Mouse (Mus musculus) layer of hippocampus, postnatal 10 days (tissue): Measurements from ENCODE around the gene 3110009E18Rik. TPM values are rescaled to one million over a fixed set of nuclear protein-coding genes. Genes with fewer than 3 reads are reported as not detected.
A peak's percentile ranks its signal among the peaks of the same experiment; 100 is the strongest.

ENCODE experiments used
- DNase-seq, 2 experiments: peaks; one replicate each; pipeline ENCODE4 v3.0.0; 2021; ENCODE audit warnings: low spot score in 2 of 2
- total RNA-seq, 2 experiments: library from RNA; stranded (reverse); gene quantifications; 2 replicates each; pipeline ENCODE4 v1.2.3; 2021

Gene 3110009E18Rik
- total RNA-seq, 2 experiments from 2014 or later, result 7.1 to 8.7 TPM

- no peak for DNase-seq
Measured at GRCm38 (mm10) chr1:120138923-120139540, 18.0 kb downstream of the 3110009E18Rik start.

DNA sequence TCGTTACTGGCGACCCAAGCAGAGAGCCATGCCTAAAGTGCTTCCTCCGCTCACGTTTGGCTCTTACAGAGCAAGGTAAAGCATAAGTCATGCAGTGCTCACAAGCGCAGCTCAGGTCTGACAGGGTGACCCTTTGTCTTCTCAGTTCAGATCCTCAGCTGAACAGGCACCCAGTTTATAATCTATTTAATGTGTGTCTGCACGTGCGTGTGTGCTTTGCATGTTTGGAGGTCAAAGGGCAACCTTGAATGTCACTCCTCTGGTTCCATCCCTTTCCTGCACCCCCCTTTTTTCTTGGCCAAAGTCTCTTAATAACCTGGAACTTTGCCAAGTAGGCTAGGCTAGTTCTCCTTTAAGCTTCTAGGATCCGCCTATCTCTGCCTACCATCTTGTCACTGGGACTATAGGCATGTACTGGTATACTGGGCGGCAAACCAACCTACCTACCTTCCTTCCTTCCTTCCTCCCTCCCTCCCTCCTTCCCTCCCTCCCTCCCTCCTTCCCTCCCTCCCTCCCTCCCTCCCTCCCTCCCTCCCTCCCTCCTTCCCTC, 19.2 kb downstream of the 3110009E18Rik start:
- no peak for DNase-seq

DNA sequence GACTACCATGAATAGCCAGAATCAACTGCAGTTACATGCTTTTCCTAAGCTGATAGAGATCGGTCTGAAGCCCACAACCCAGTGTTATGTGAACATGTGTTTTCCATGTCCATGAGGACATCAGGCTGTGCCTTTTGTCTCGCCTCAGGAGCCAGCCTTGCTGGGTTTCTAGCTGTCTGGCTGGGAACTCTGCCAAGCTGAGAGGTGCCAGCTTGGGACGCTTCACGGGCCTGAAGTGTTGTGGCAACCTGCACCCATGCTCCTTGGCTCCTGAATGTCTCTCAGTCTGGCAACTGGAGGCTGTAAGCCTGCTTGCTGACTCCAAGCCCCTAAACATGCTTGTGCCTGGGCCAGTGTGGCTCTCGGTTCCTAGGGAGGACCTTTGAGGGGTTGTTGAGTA, 21.6 kb downstream of the 3110009E18Rik start:
- DNase-seq, result peak; percentile 47 to 54

DNA sequence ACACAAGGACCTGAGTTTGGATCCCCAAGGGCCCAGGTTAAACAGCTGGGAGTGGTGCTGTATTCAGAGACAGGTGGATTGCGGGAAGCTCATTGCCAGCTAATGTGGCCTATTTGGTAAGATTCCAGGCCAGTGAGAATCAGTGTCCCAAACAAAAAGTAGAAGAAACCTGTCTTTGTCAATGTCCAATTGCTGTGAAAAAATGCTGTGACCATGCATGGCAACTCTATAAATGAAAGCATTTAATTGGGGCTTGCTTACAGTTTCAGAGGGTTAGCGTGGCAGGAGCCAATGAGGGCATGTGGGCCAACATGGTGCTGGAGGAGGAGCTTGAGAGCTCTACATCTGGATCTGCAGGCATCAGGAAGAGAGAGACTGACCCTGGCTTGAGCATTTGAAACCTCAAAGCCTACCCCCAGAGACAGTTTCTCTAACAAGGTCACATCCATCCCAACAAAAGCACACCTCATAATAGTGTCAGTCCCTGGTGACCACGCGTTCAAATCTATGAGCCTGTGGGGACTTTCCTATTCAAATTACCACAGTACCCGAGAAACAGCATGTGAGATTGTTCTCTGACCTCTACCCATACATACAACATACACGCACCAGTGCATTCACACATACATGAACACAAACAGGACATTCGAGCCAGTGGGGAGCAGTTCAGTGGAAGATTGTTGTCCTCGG, 24.7 kb downstream of the 3110009E18Rik start:
- no peak for DNase-seq

- DNase-seq, result no peak
Measured at GRCm38 (mm10) chr1:120146994-120147393, 26.0 kb downstream of the 3110009E18Rik start.

GRCm38 (mm10) chr1:120154232-120154631, 33.2 kb downstream of the 3110009E18Rik start:
- DNase-seq, result peak; percentile 57 to 60

DNA sequence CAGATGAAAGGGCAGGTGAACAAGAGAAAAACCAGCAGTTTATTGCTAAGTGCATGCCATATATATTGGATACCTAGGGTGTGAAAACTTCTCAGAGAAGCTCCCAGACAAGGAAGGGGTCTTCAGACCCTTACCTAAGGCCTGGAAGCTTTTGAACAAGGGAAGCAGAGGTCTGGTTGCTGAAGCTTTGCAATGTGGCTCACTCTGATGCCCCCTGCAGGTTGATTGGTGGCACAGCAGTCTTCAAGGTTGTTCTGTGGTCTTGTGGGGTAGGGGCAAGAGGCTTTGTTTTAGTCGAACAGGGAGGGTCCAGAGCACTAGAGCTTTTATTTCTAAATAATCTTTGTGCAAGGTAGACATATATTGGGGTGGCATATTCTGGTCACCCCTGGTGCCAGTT, 34.3 kb downstream of the 3110009E18Rik start:
- peak; percentile 38 to 43 for DNase-seq

- no peak for DNase-seq
Measured at GRCm38 (mm10) chr1:120158474-120159127, 37.6 kb downstream of the 3110009E18Rik start.

GRCm38 (mm10) chr1:120161502-120161901, 40.5 kb downstream of the 3110009E18Rik start:
- no peak for DNase-seq

GRCm38 (mm10) chr1:120162616-120163015, 41.6 kb downstream of the 3110009E18Rik start:
- no peak for DNase-seq

GRCm38 (mm10) chr1:120168016-120168415, 47.0 kb downstream of the 3110009E18Rik start:
- no peak for DNase-seq

DNA sequence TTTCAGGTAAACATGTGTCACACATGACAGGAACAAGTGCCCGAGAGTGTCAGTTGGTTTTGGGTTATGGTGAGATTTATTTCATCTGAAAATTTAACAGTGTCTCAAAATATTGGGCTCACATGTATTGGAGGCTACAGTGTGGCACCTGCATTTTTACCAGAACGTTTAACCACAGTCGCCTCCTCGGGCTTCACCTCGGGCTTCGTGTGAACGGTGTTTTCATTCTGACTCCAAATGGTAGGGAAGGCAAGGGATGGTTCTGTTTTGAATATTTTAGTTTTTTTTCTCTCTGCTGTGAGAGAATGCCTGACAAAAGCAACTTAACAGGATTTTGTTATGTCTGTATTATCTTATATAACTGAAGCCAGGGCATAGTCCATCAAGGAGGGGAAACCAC, 47.7 kb downstream of the 3110009E18Rik start:
- no peak for DNase-seq

- DNase-seq, result no peak
Measured at GRCm38 (mm10) chr1:120170307-120170706, 49.3 kb downstream of the 3110009E18Rik start.

DNA sequence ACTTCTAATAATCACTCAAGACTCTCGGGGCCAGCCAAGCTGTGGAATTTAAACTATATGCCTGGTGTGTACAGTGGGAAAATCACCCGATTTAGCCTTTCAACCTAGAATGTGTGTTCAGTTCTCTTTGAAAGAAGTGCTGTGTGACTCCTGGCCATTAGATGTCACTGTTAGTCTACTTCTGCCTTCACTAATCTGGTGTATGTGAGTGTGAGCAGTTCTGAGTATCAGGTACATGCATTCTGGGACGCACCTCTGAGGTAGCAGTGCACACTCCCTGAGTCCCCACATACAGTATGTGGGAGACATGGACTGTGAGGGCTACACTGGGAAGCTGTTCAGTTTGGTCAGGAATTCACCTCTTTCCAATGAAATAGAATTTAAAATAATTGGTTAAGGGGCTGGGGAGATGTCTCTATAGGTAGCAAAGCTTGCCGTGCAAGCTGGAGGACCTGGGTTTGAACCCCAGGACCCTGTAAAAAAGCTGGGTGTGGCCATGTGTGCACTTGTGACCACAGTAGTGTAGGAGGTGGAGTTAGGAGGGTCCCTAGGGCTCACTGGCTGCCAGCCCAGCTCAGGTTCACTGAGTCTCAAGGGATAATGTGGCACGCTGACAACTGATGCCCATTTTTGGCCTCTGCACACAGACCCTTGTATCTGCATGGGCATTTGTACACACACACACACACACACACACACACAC, 51.0 kb downstream of the 3110009E18Rik start:
- DNase-seq, result peak; percentile 50 to 59

- DNase-seq, result no peak
Measured at GRCm38 (mm10) chr1:120174991-120175390, 54.0 kb downstream of the 3110009E18Rik start.

DNA sequence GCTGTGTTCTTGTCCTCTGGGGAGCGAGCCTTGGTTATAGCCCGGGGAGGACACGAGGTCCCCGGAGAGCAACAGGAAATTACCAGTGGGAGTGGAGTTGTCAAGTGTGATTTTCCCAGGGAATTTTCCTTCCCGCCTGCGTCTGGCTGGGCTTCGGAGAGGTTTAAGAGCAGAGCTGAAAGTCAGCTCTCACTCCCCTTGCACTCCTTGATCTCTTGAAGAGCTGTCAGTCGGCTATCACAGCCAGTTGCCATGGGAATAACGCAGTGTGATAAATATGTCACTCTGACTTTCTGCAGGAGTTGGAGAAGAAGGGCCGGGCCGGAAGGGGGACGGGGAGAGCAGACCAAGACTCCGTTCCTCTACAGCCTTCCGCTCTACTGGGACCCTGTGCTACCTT, 55.3 kb downstream of the 3110009E18Rik start:
- no peak for DNase-seq

- DNase-seq, result no peak
Measured at GRCm38 (mm10) chr1:120177141-120177540, 56.2 kb downstream of the 3110009E18Rik start.

DNA sequence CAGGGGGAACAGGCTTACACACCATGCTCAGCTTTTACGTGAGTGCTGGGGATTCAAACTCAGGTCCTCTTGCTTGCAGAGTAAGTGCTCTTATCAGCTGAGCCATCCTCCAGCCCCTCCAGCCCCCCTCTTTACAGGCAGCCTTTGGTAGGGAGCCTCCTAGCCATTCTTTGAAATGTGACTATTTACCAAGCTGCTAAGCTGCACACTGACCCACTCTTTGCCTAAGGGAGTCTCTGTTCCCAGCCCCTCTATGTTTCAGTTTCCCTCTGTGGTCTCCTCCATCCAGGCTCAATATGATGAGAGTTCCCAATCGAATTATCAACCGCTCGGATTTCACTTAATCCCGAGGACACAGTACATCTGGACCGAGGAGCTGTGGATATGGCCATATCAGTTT, 65.2 kb downstream of the 3110009E18Rik start:
- DNase-seq, result no peak

- no peak for DNase-seq
Measured at GRCm38 (mm10) chr1:120186655-120187054, 65.7 kb downstream of the 3110009E18Rik start.

DNA sequence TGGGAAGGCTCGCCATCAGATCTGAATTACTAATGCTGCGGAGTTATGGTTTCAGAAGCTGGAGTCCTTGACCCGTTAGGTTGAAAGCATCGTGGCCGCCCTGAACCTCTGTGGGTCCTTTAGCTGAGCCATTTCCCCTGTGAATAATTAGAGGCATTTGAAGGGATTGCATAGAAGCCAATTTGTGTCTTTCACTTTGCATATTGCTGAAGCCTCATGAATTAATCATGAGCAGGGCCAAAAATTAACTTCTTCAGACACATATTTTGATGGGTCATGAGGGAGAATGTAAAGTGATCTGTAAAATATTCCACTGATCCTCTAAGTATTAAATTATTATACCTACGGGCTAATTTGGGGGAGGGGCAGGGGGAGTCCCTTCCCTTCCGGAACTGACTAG, 66.1 kb downstream of the 3110009E18Rik start:
- no peak for DNase-seq

GRCm38 (mm10) chr1:120189206-120189605, 68.2 kb downstream of the 3110009E18Rik start:
- peak in 1 of 2 experiments; percentile 25 for DNase-seq
